Mouse (Mus musculus) embryonic facial prominence, embryonic 12.5 days (tissue): Measurements from ENCODE around the gene Gabra2. TPM values are rescaled to one million over a fixed set of nuclear protein-coding genes. Genes with fewer than 3 reads are reported as not detected.

Experiments
- ATAC-seq: fragments of 200-750 bp; cut with Nextera tagmentation; 2 replicates; pipeline ENCODE4 v1.8.0; 2017; ENCODE audit not compliant: insufficient number of reproducible peaks, insufficient read depth, low FRiP score, low TSS enrichment
- H3K27ac ChIP-seq: fragments of 300-500 bp; sonication (generic); 2 replicates; pipeline ENCODE4 v1.5.1; 2016; ENCODE audit warnings: mild to moderate bottlenecking
- H3K27me3 ChIP-seq: fragments of 300-500 bp; sonication (generic); 2 replicates; pipeline ENCODE4 v1.6.1; 2016; ENCODE audit warnings: mild to moderate bottlenecking, moderate library complexity
- H3K36me3 ChIP-seq: fragments of 300-500 bp; sonication (generic); 2 replicates; pipeline ENCODE4 v1.6.1; 2016; ENCODE audit warnings: mild to moderate bottlenecking
- H3K4me1 ChIP-seq: fragments of 300-500 bp; sonication (generic); 2 replicates; pipeline ENCODE4 v1.6.1; 2016
- H3K4me2 ChIP-seq: fragments of 300-500 bp; sonication (generic); replicated peaks from 2 replicates; pipeline ENCODE4 v1.6.1; 2016; ENCODE audit warnings: mild to moderate bottlenecking, moderate library complexity
- H3K4me3 ChIP-seq: fragments of 300-500 bp; sonication (generic); 2 replicates; pipeline ENCODE4 v1.5.1; 2016; ENCODE audit warnings: mild to moderate bottlenecking
- H3K9ac ChIP-seq: fragments of 300-500 bp; sonication (generic); 2 replicates; pipeline ENCODE4 v1.6.1; 2016; ENCODE audit warnings: mild to moderate bottlenecking, moderate library complexity
- H3K9me3 ChIP-seq: fragments of 300-500 bp; sonication (generic); 2 replicates; pipeline ENCODE4 v1.6.1; 2016; ENCODE audit warnings: mild to moderate bottlenecking, moderate library complexity
- WGBS: fragments of 180-500 bp; shearing (Covaris S2); methylation state at CpG from one replicate; pipeline ENCODE4 v1.1.7; 2016; 5-methylcytosine and 5-hydroxymethylcytosine counted together
- polyA plus RNA-seq: library from polyadenylated mRNA; unstranded; fragments of >200 nt; fragmentation: Nextera tagmentation; extraction: Ambion mirVana; gene quantifications from 2 replicates; pipeline ENCODE4 v1.2.1, GENCODE M21; 2016

The Gabra2 gene
- 2.4 TPM in 2 replicates for polyA plus RNA-seq

DNA sequence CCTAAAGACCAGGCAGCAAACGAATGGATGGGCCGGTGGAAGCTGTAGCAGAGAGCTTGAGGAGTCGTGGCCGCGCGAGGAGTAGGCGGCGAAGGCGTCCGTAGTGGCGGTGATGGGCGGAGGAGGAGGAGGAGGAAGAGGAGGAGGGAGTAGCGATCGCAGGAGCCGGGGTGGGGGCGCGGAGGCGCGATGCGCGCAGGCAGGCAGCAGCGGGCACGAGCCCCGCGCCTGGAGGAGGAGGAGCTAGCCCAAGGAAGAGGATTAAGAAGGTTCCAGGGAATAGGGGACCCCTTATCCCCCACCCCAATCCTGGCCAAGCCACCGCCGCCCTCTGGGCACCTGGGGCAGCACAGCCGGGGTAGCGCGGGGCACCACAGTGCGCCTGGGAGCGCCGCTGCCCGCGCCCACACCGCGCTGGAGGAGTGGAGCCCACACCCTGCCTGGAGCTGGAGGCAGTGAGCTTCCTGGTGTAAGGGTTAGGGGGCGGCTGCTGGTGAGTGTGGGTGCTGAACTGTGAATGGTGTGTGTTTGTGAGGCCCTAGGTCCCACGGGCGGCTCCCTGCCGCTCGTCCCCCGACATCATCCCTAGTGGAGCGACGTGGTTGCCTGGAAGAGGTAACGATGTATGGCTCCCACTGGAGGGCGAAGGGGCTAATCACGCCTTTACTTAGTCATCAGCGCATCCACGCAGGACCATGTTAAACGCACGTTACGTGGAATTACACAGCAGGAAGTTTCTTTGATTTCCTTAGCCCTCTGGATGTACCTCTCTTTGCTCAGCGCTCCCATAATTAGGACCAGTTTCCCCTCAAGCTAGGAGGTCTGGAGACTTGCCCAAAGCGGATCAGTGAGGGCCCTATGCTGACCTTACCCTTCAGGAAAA, at the start of gene Gabra2:
TSS of gene Gabra2 (minus strand) at position 125 of the 883 bp plus-strand sequence.
- H3K9ac ChIP-seq = peak within 1 kb of the TSS; percentile 54
- H3K9me3 ChIP-seq = no peaks in the 10 kb centered on the region
- H3K4me1 ChIP-seq = no peaks in the 10 kb centered on the region
- WGBS = under 1% methylated on average over 55 of the region's 55 CpGs
- peak; percentile 87 for ATAC-seq
- 0 out of 2 replicates have a peak, but pooled peaks cover 6% of the 10 kb centered on the region for H3K27me3 ChIP-seq
- peak within 1 kb of the TSS; percentile 96 for H3K4me2 ChIP-seq
- H3K27ac ChIP-seq = no peak within 1 kb of the TSS
- no peaks in the 10 kb centered on the region for H3K36me3 ChIP-seq
- H3K4me3 ChIP-seq = peak within 1 kb of the TSS; percentile 70

DNA sequence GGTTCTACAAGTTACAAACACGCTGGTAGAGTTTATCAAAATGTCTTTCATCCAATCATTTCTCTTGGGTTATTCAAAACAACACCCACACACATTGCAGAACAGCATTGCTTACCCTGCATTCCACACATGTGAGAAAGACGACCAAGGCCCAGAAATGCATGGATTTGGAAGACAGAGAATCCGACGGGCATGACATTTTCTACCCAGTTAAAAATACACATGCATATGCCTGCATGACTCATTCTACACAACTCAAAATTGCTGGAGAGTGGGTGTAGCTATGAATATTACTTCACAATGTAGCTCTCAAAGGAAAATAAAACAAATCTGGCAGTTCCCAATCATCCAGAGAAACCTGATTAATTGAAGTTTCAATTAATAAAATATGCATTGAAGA, 41.0 kb upstream of the Gabra2 start:
- Histone ChIP-seq H3K27me3 (no peaks in the 10 kb centered on the region), H3K9ac (no peak overlapping the region), H3K4me1 (no peaks in the 10 kb centered on the region), H3K4me2 (no peak overlapping the region), H3K36me3 (no peaks in the 10 kb centered on the region), H3K27ac (no peak overlapping the region), H3K9me3 (no peaks in the 10 kb centered on the region), H3K4me3 (no peak overlapping the region)
- no peak for ATAC-seq
- 73% methylated on average over 4 of the region's 4 CpGs for WGBS

DNA sequence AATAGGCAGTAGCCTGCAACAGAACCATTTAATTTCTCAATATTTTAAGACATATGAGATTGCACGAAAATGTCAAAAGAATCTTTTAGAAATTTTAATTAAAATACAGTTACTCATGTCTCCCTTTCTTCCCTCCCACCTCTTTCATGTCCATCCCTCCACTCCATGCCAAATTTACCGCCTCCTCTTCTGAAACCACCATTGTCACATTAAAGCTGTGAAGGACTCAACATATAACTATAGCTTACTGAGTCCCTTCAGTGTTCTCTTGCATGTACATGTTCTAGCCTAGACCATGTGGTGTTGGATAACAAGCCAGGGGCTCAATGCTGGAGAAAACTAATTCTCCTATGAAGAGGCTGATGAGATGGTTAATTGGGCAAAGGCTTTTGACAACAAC, 40.2 kb upstream of the Gabra2 start:
- Histone ChIP-seq H3K27me3 (no peaks in the 10 kb centered on the region), H3K4me1 (no peaks in the 10 kb centered on the region), H3K9me3 (no peaks in the 10 kb centered on the region), H3K4me3 (no peak overlapping the region), H3K4me2 (no peak overlapping the region), H3K36me3 (no peaks in the 10 kb centered on the region), H3K9ac (no peak overlapping the region), H3K27ac (no peak overlapping the region)
- WGBS = 86% methylated on average over 2 of the region's 2 CpGs
- ATAC-seq = no peak

DNA sequence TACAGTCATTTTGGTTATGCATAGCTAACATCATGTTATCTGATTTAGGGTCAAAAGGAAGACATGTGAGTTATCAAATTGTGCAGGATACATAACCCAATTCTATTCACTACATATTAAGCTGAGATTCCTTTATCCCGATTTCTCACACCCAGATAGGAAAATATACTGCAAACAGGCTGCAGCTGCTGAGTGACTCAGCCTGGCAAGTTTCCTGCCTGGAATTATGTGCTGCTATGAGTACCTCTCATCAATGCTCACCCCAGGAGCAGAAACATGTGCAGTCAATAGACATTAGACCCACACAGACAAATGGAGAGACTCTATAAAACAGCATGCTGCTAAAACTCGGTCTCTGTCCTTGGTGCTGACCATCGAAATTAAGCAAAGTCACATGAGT, 32.1 kb upstream of the Gabra2 start:
- WGBS = 67% methylated on average over 3 of the region's 3 CpGs
- ATAC-seq = no peak
- Histone ChIP-seq H3K4me1 (no peaks in the 10 kb centered on the region), H3K9me3 (no peaks in the 10 kb centered on the region), H3K4me3 (no peak overlapping the region), H3K4me2 (no peak overlapping the region), H3K9ac (no peak overlapping the region), H3K36me3 (no peaks in the 10 kb centered on the region), H3K27ac (no peak overlapping the region), H3K27me3 (no peaks in the 10 kb centered on the region)

DNA sequence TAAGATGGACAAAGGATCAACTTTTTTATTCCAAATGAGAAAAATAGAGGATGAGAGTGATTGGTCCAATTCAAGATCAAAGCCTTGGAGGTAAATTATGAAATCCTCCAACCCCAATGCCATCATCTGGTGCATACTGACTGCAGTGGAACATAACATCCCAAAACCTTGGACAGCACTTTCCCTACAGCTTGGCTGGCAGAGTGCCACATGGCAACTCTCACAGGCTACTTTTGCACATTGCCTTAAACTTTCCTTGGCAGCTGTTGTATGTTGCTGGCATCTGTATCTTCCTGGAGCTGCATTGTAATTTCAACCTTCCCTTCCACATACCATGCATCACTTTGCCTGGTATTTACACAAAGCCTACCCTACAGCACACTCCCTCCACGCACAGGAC, 19.6 kb upstream of the Gabra2 start:
- no peaks in the 10 kb centered on the region for H3K9me3 ChIP-seq
- H3K4me1 ChIP-seq = no peaks in the 10 kb centered on the region
- no peaks in the 10 kb centered on the region for H3K27me3 ChIP-seq
- no peak overlapping the region for H3K9ac ChIP-seq
- H3K4me2 ChIP-seq = no peak overlapping the region
- no peaks in the 10 kb centered on the region for H3K36me3 ChIP-seq
- 63% methylated on average over 1 of the region's 1 CpGs for WGBS
- H3K27ac ChIP-seq = no peak overlapping the region
- no peak overlapping the region for H3K4me3 ChIP-seq
- no peak for ATAC-seq

DNA sequence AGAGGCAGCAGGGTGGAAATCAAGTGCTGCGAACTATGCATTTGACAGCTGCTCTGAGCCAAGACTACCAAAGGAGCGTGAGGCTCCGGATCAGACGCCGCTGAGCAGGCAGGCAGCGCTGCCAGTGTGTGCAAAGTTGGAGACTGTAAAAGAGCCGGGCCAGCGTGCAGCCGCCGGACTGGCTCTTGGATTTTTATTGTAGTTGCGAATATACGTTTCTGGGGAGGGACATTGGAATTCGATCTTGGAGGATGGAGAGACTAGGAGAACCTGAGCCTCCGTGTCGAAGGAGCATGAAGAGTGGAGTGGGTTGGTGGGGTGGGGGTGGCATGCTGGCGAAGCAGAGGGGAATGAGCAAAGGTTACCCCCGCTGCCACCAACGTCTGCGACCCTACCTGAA, 469 bp downstream of the Gabra2 start:
- ATAC-seq = no peak
- no peak overlapping the region for H3K27ac ChIP-seq
- WGBS = 2% methylated on average over 19 of the region's 19 CpGs

DNA sequence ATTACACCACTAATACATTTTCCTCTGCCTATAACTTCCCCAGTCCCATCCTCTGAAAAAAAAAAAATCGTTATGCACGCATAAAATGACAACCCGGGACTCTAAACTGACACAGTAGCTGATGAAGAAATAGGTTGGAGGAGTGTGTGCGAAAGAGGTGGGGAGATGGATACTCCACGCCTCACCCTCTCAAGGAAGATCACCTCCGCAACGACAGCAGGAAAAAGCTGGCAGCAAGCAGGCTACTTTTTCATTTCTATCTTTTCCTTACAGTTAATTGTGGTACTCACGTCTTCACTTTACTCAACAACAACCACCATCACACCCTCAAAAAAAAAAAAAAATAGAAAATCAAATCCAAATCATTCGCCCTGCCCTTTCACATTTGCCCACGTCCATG, 873 bp downstream of the Gabra2 start:
- no peak overlapping the region for H3K27ac ChIP-seq
- no peak overlapping the region for H3K9ac ChIP-seq
- no peak for ATAC-seq

More for the DNA sequence above, 469 bp downstream of the Gabra2 start:
- H3K27me3 ChIP-seq = 0 out of 2 replicates have a peak, but pooled peaks cover 6% of the 10 kb centered on the region
- no peaks in the 10 kb centered on the region for H3K36me3 ChIP-seq
- peak overlapping the region; percentile 54; the same call in 1 of the 2 replicates for H3K9ac ChIP-seq
- H3K4me2 ChIP-seq = peak overlapping the region; percentile 96
- H3K9me3 ChIP-seq = no peaks in the 10 kb centered on the region
- H3K4me3 ChIP-seq = peak overlapping the region; percentile 70
- no peaks in the 10 kb centered on the region for H3K4me1 ChIP-seq

DNA sequence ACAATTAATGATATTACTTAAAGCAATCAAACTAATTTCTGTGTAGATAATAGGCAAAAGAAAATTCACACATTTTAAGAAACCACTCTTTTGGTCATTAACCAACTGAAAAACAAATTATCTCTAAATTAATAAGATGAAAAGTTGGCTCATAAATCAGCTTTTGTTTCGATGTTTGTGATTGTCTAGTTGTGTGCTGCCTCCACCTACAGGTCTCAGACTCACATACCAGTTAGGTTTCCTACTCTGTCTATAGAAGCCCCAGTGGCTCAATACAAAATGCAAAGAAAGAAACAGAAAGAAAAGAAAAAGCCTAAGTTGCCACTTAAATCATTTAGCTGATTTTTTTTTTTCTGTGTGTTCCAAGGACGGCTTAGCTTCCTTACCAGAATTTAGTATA, 1.8 kb downstream of the Gabra2 start:
- Histone ChIP-seq H3K4me3 (no peak overlapping the region), H3K27me3 (0 out of 2 replicates have a peak, but pooled peaks cover 6% of the 10 kb centered on the region), H3K9ac (no peak overlapping the region), H3K4me1 (no peaks in the 10 kb centered on the region), H3K36me3 (no peaks in the 10 kb centered on the region), H3K9me3 (no peaks in the 10 kb centered on the region), H3K4me2 (no peak overlapping the region), H3K27ac (no peak overlapping the region)
- 67% methylated on average over 2 of the region's 2 CpGs for WGBS
- ATAC-seq = no peak

More for the DNA sequence above, 873 bp downstream of the Gabra2 start:
- H3K4me2 ChIP-seq = peak overlapping the region; percentile 96
- 0 out of 2 replicates have a peak, but pooled peaks cover 6% of the 10 kb centered on the region for H3K27me3 ChIP-seq
- H3K36me3 ChIP-seq = no peaks in the 10 kb centered on the region
- peak overlapping the region; percentile 70 for H3K4me3 ChIP-seq
- no peaks in the 10 kb centered on the region for H3K4me1 ChIP-seq
- 23% methylated on average over 10 of the region's 10 CpGs for WGBS
- no peaks in the 10 kb centered on the region for H3K9me3 ChIP-seq

DNA sequence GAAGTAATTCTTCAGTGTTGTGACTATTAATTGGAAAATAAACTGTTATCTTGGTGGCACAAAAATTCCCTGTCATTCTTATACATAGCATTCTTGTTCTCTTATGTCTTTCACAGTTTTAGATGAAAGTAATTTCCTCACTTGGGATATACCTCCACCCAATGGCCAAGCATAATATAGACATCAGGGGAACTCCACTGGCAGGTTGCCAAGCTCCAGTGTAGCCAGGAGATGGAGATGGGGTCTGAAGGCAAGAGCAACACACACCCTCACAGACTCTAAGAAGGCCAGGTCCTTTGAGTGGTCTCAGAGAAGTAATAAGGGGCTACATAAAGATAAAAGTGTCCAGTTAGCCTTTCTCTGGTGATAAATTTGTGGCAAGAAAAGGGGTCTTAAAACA, 3.2 kb downstream of the Gabra2 start:
- H3K27ac ChIP-seq = no peak overlapping the region
- no peaks in the 10 kb centered on the region for H3K36me3 ChIP-seq
- H3K4me3 ChIP-seq = no peak overlapping the region
- no peaks in the 10 kb centered on the region for H3K4me1 ChIP-seq
- no peaks in the 10 kb centered on the region for H3K9me3 ChIP-seq
- ATAC-seq = no peak
- no peak overlapping the region for H3K9ac ChIP-seq
- 0 out of 2 replicates have a peak, but pooled peaks cover 6% of the 10 kb centered on the region for H3K27me3 ChIP-seq
- no peak overlapping the region for H3K4me2 ChIP-seq

DNA sequence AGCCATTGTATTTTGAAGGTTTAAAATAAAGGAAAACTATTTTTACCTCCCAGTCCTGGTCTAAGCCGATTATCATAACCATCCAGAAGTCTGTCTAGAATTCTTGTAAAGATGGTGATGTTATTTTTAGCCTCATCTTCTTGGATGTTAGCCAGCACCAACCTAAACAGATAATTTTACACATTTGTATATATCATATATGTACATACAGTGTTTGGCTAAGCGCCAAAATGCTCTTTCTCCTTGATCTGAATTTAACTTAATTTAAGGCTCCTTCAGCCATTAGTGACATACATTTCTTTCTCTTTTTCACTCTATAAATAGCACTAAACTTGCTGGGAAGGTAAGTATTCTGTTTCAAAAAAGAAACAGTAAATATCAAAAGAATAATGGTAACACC, 3.7 kb downstream of the Gabra2 start:
- Histone ChIP-seq H3K27ac (no peak overlapping the region), H3K4me3 (no peak overlapping the region), H3K9ac (no peak overlapping the region), H3K4me2 (no peak overlapping the region), H3K4me1 (no peaks in the 10 kb centered on the region), H3K27me3 (0 out of 2 replicates have a peak, but pooled peaks cover 6% of the 10 kb centered on the region), H3K9me3 (no peaks in the 10 kb centered on the region), H3K36me3 (no peaks in the 10 kb centered on the region)
- WGBS = 87% methylated on average over 2 of the region's 2 CpGs
- no peak for ATAC-seq

DNA sequence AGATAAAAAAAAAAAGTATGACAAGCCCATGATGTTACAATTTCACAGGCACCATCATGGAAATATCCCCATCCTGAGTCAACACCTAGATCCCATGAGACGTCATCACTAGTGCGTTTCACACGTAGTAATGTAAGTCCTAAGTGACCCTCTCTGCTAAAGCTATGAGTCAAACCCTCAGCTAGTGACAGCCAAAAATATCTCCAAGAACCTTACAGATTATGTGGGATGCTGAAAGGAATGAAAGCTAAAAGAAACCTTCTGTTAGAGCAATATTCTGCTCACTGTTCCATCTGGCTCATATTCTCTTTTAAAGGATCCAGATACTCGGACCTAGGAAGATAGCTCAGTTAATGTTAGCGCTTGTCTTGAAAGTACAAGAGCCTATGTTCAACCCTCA, 16.8 kb downstream of the Gabra2 start:
- WGBS = 87% methylated on average over 5 of the region's 5 CpGs
- no peaks in the 10 kb centered on the region for H3K27me3 ChIP-seq
- no peak overlapping the region for H3K27ac ChIP-seq
- no peaks in the 10 kb centered on the region for H3K9me3 ChIP-seq
- H3K4me1 ChIP-seq = no peaks in the 10 kb centered on the region
- H3K4me3 ChIP-seq = no peak overlapping the region
- no peaks in the 10 kb centered on the region for H3K36me3 ChIP-seq
- no peak overlapping the region for H3K9ac ChIP-seq
- no peak for ATAC-seq
- no peak overlapping the region for H3K4me2 ChIP-seq

DNA sequence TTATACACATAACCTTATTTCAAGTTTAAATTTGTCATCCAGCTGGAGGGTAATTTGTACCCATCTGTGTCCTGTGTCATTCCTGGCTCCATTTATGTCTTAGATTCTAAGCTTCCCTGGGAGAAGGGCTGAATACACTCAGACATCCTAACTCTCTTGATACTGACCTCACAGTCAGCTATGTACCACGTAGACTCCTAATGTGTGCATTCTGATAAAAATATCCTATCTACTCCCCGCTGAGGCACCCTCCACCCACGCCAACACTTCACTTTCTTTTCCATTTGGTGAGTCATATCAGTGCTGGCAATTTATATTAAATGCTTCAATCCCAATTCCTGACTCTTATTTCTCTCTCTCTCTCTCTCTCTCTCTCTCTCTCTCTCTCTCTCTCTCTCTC, 34.0 kb downstream of the Gabra2 start:
- no peaks in the 10 kb centered on the region for H3K4me1 ChIP-seq
- no peaks in the 10 kb centered on the region for H3K9me3 ChIP-seq
- H3K4me3 ChIP-seq = no peak overlapping the region
- 68% methylated on average over 3 of the region's 3 CpGs for WGBS
- H3K4me2 ChIP-seq = no peak overlapping the region
- no peak overlapping the region for H3K9ac ChIP-seq
- H3K27ac ChIP-seq = no peak overlapping the region
- H3K27me3 ChIP-seq = no peaks in the 10 kb centered on the region
- H3K36me3 ChIP-seq = no peaks in the 10 kb centered on the region
- ATAC-seq = no peak
